Mouse (Mus musculus) large intestine, adult 2 months (tissue): ENCODE results near the gene Gna13. TPM values are rescaled to one million over a fixed set of nuclear protein-coding genes. Genes with fewer than 3 reads are reported as not detected.

ENCODE experiments used
- DNase-seq: peaks from one replicate; pipeline ENCODE4 v3.0.0-alpha.2; 2012; ENCODE audit warnings: low read depth, low spot score
- WGBS: fragments of 180-500 bp; shearing (Covaris S2); methylation state at CpG from one replicate; pipeline ENCODE4 v1.1.7; 2018; 5-methylcytosine and 5-hydroxymethylcytosine counted together
- polyA plus RNA-seq: library from polyadenylated mRNA; depleted of rRNA; stranded (reverse); fragments of >200 nt; gene quantifications from 2 replicates; pipeline ENCODE4 v1.2.3, GENCODE M21; 2012

Gna13 gene
- polyA plus RNA-seq, 1 experiment, result 29.9 TPM

- no peak for DNase-seq
- 4% methylated on average over 10 of the region's 10 CpGs for WGBS
Measured at GRCm38 (mm10) chr11:109347242-109347959, 15.2 kb upstream of the Gna13 start.

GRCm38 (mm10) chr11:109348408-109348807 lies 14.2 kb upstream of the Gna13 start:
- 63% methylated on average over 12 of the region's 12 CpGs for WGBS
- no peak for DNase-seq

- 24% methylated on average over 5 of the region's 5 CpGs for WGBS
- DNase-seq, result no peak
Measured at GRCm38 (mm10) chr11:109349652-109350316, 12.8 kb upstream of the Gna13 start.

- no peak for DNase-seq
- WGBS, result 29% methylated on average over 7 of the region's 7 CpGs
Measured at GRCm38 (mm10) chr11:109350317-109350714, 12.3 kb upstream of the Gna13 start.

GRCm38 (mm10) chr11:109351489-109351888 lies 11.1 kb upstream of the Gna13 start:
- WGBS, result 6% methylated on average over 4 of the region's 4 CpGs
- no peak for DNase-seq

GRCm38 (mm10) chr11:109353391-109354235 lies 9.0 kb upstream of the Gna13 start:
- WGBS, result 36% methylated on average over 12 of the region's 12 CpGs
- DNase-seq, result no peak

- no peak for DNase-seq
- 71% methylated on average over 6 of the region's 6 CpGs for WGBS
Measured at GRCm38 (mm10) chr11:109354236-109354613, 8.4 kb upstream of the Gna13 start.

- WGBS, result 72% methylated on average over 16 of the region's 16 CpGs
- DNase-seq, result no peak
Measured at GRCm38 (mm10) chr11:109355771-109356388, 6.8 kb upstream of the Gna13 start.

- WGBS, result 79% methylated on average over 5 of the region's 5 CpGs
Measured at GRCm38 (mm10) chr11:109357171-109357570, 5.5 kb upstream of the Gna13 start.

GRCm38 (mm10) chr11:109358549-109358948 lies 4.1 kb upstream of the Gna13 start:
- WGBS, result 20% methylated on average over 3 of the region's 3 CpGs
- no peak for DNase-seq

More at GRCm38 (mm10) chr11:109357171-109357570, 5.5 kb upstream of the Gna13 start:
- no peak for DNase-seq

- 29% methylated on average over 13 of the region's 13 CpGs for WGBS
- no peak for DNase-seq
Measured at GRCm38 (mm10) chr11:109359043-109359752, 3.4 kb upstream of the Gna13 start.

- WGBS, result 51% methylated on average over 6 of the region's 6 CpGs
- DNase-seq, result no peak
Measured at GRCm38 (mm10) chr11:109360102-109360501, 2.5 kb upstream of the Gna13 start.

GRCm38 (mm10) chr11:109360581-109361040 lies 2.0 kb upstream of the Gna13 start:
- DNase-seq, result no peak
- WGBS, result 23% methylated on average over 12 of the region's 12 CpGs

- no peak for DNase-seq
- WGBS, result 60% methylated on average over 7 of the region's 7 CpGs
Measured at GRCm38 (mm10) chr11:109361241-109361630, 1.4 kb upstream of the Gna13 start.

- WGBS, result 4% methylated on average over 27 of the region's 27 CpGs
- no peak for DNase-seq
Measured at GRCm38 (mm10) chr11:109361631-109362462, 784 bp upstream of the Gna13 start.

- no peak for DNase-seq
- under 1% methylated on average over 53 of the region's 53 CpGs for WGBS
Measured at GRCm38 (mm10) chr11:109363191-109364133, 831 bp downstream of the Gna13 start.

GRCm38 (mm10) chr11:109364337-109364736 lies 1.7 kb downstream of the Gna13 start:
- WGBS, result 9% methylated on average over 2 of the region's 2 CpGs

More at GRCm38 (mm10) chr11:109364337-109364736, 1.7 kb downstream of the Gna13 start:
- no peak for DNase-seq
